Mouse (Mus musculus): Measurements from ENCODE around the gene Gja8. TPM values are rescaled to one million over a fixed set of nuclear protein-coding genes. Genes with fewer than 3 reads are reported as not detected.

Gene Gja8
- total and polyA plus RNA-seq, 2 experiments from 2014 or later = not detected

GRCm38 (mm10) chr3:96931261-96931681 is 5.5 kb upstream of the Gja8 start:
- H3K27ac ChIP-seq (ENCODE audit: low read depth) = no peak overlapping the region
- no peaks in the 10 kb centered on the region for H3K9me3 ChIP-seq (replicated peaks; ENCODE audit: control insufficient read depth, low read length)
- no peaks in the 10 kb centered on the region for H3K36me3 ChIP-seq (replicated peaks; ENCODE audit: control insufficient read depth, insufficient read depth, low read length)
- H3K4me3 ChIP-seq (ENCODE audit: low read depth, low read length) = no peak overlapping the region
- WGBS = 24% methylated on average over 5 of the region's 5 CpGs
- ATAC-seq (ENCODE audit: insufficient read depth, low read depth) (no peak), DNase-seq (ENCODE audit: low spot score) (no peak)
- no peaks in the 10 kb centered on the region for H3K4me1 ChIP-seq (ENCODE audit: control insufficient read depth, insufficient read depth)
- H3K4me2 ChIP-seq (ENCODE audit: low read depth, low read length) = peak overlapping the region; percentile 15; the same call in 1 of the 2 replicates
- H3K27me3 ChIP-seq (ENCODE audit: control insufficient read depth, insufficient read depth, low read length) = 0 out of 2 replicates have a peak, but pooled peaks cover 3% of the 10 kb centered on the region
- no peak overlapping the region for H3K9ac ChIP-seq (replicated peaks; ENCODE audit: low read depth, low read length)
- TF ChIP-seq EP300 (IDR thresholded peaks at IDR 0.05; ENCODE audit: low read depth) (no peak), CTCF (IDR thresholded peaks at IDR 0.05; ENCODE audit: low read depth) (no peak)

- TF ChIP-seq CTCF (IDR thresholded peaks at IDR 0.05; ENCODE audit: low read depth) = no peak
- TF ChIP-seq EP300 (IDR thresholded peaks at IDR 0.05; ENCODE audit: low read depth) = no peak
- Histone ChIP-seq H3K4me1 (ENCODE audit: control insufficient read depth, insufficient read depth) (no peaks in the 10 kb centered on the region), H3K27me3 (ENCODE audit: control insufficient read depth, insufficient read depth, low read length) (no peaks in the 10 kb centered on the region), H3K4me3 (ENCODE audit: low read depth, low read length) (no peak overlapping the region), H3K4me2 (ENCODE audit: low read depth, low read length) (no peak overlapping the region), H3K9ac (replicated peaks; ENCODE audit: low read depth, low read length) (no peak overlapping the region), H3K27ac (ENCODE audit: low read depth) (no peak overlapping the region), H3K9me3 (replicated peaks; ENCODE audit: control insufficient read depth, low read length) (no peaks in the 10 kb centered on the region), H3K36me3 (replicated peaks; ENCODE audit: control insufficient read depth, insufficient read depth, low read length) (no peaks in the 10 kb centered on the region)
- ATAC-seq (ENCODE audit: insufficient read depth, low read depth) = no peak
- 71% methylated on average over 4 of the region's 4 CpGs for WGBS
- DNase-seq (ENCODE audit: low spot score) = no peak
Measured at GRCm38 (mm10) chr3:96924631-96925030, 1.2 kb downstream of the Gja8 start.

GRCm38 (mm10) chr3:96920991-96921390 is 4.8 kb downstream of the Gja8 start:
- WGBS = 80% methylated on average over 7 of the region's 7 CpGs
- TF ChIP-seq EP300 (IDR thresholded peaks at IDR 0.05; ENCODE audit: low read depth) (no peak), CTCF (IDR thresholded peaks at IDR 0.05; ENCODE audit: low read depth) (no peak)
- Histone ChIP-seq H3K36me3 (replicated peaks; ENCODE audit: control insufficient read depth, insufficient read depth, low read length) (no peaks in the 10 kb centered on the region), H3K4me2 (ENCODE audit: low read depth, low read length) (no peak overlapping the region), H3K9ac (replicated peaks; ENCODE audit: low read depth, low read length) (no peak overlapping the region), H3K27ac (ENCODE audit: low read depth) (no peak overlapping the region), H3K4me3 (ENCODE audit: low read depth, low read length) (no peak overlapping the region), H3K4me1 (ENCODE audit: control insufficient read depth, insufficient read depth) (no peaks in the 10 kb centered on the region), H3K27me3 (ENCODE audit: control insufficient read depth, insufficient read depth, low read length) (no peaks in the 10 kb centered on the region), H3K9me3 (replicated peaks; ENCODE audit: control insufficient read depth, low read length) (no peaks in the 10 kb centered on the region)
- no peak for ATAC-seq (ENCODE audit: insufficient read depth, low read depth)
- no peak for DNase-seq (ENCODE audit: low spot score)

GRCm38 (mm10) chr3:96905592-96905991 is 20.2 kb downstream of the Gja8 start:
- WGBS = 38% methylated on average over 9 of the region's 9 CpGs
- Histone ChIP-seq H3K4me2 (ENCODE audit: low read depth, low read length) (peak overlapping the region; percentile 92), H3K36me3 (replicated peaks; ENCODE audit: control insufficient read depth, insufficient read depth, low read length) (no peaks in the 10 kb centered on the region), H3K27ac (ENCODE audit: low read depth) (no peak overlapping the region), H3K9ac (replicated peaks; ENCODE audit: low read depth, low read length) (peak overlapping the region; percentile 81; the same call in 1 of the 2 replicates), H3K9me3 (replicated peaks; ENCODE audit: control insufficient read depth, low read length) (no peaks in the 10 kb centered on the region), H3K4me1 (ENCODE audit: control insufficient read depth, insufficient read depth) (peaks cover 11% of the 10 kb centered on the region; the same call in 1 of the 2 replicates), H3K27me3 (ENCODE audit: control insufficient read depth, insufficient read depth, low read length) (0 out of 2 replicates have a peak, but pooled peaks cover 5% of the 10 kb centered on the region), H3K4me3 (ENCODE audit: low read depth, low read length) (peak overlapping the region; percentile 79)
- DNase-seq (ENCODE audit: low spot score) (no peak), ATAC-seq (ENCODE audit: insufficient read depth, low read depth) (no peak)
- TF ChIP-seq CTCF (IDR thresholded peaks at IDR 0.05; ENCODE audit: low read depth) (no peak), EP300 (IDR thresholded peaks at IDR 0.05; ENCODE audit: low read depth) (no peak)

GRCm38 (mm10) chr3:96904851-96905541 is 20.8 kb downstream of the Gja8 start, which contains the start of gene Gpr89:
Gene Gpr89, minus strand, starts transcription at chr3:96905346.
- peak within 1 kb of the TSS; percentile 81 for H3K9ac ChIP-seq (replicated peaks; ENCODE audit: low read depth, low read length)
- H3K27me3 ChIP-seq (ENCODE audit: control insufficient read depth, insufficient read depth, low read length) = 0 out of 2 replicates have a peak, but pooled peaks cover 5% of the 10 kb centered on the region
- H3K36me3 ChIP-seq (replicated peaks; ENCODE audit: control insufficient read depth, insufficient read depth, low read length) = no peaks in the 10 kb centered on the region
- ATAC-seq (ENCODE audit: insufficient read depth, low read depth) (peak; percentile 96), DNase-seq (ENCODE audit: low spot score) (peak; percentile 88)
- H3K4me1 ChIP-seq (ENCODE audit: control insufficient read depth, insufficient read depth) = peaks cover 11% of the 10 kb centered on the region; the same call in 1 of the 2 replicates
- peak within 1 kb of the TSS; percentile 79 for H3K4me3 ChIP-seq (ENCODE audit: low read depth, low read length)
- H3K27ac ChIP-seq (ENCODE audit: low read depth) = no peak within 1 kb of the TSS
- H3K4me2 ChIP-seq (ENCODE audit: low read depth, low read length) = peak within 1 kb of the TSS; percentile 92
- TF ChIP-seq EP300 (IDR thresholded peaks at IDR 0.05; ENCODE audit: low read depth) (no peak), CTCF (IDR thresholded peaks at IDR 0.05; ENCODE audit: low read depth) (no peak)
- WGBS = under 1% methylated on average over 40 of the region's 40 CpGs
- no peaks in the 10 kb centered on the region for H3K9me3 ChIP-seq (replicated peaks; ENCODE audit: control insufficient read depth, low read length)
